Mouse (Mus musculus) embryonic fibroblast, embryonic 13.5 days (primary cell): ENCODE measurements around the gene Cnst. TPM values are rescaled to one million over a fixed set of nuclear protein-coding genes. Genes with fewer than 3 reads are reported as not detected.

Source experiments
- H3K27ac ChIP-seq: 2 replicates; pipeline ENCODE4 v1.5.1; 2012; ENCODE audit warnings: low read length, control low read depth, inconsistent platforms; ENCODE audit not compliant: insufficient read depth
- H3K4me1 ChIP-seq: 2 replicates; pipeline ENCODE4 v1.6.1; 2011; ENCODE audit warnings: low read length; ENCODE audit not compliant: control insufficient read depth, insufficient read depth
- H3K4me3 ChIP-seq: 2 replicates; pipeline ENCODE4 v1.5.1; 2011; ENCODE audit warnings: mild to moderate bottlenecking, control low read depth, low read length; ENCODE audit not compliant: insufficient read depth
- CTCF ChIP-seq: IDR thresholded peaks from 2 replicates; pipeline ENCODE4 v1.5.1; 2011; ENCODE audit warnings: mild to moderate bottlenecking, control low read depth, low read length, moderate library complexity, borderline replicate concordance; ENCODE audit not compliant: insufficient read depth
- POLR2A ChIP-seq: IDR thresholded peaks from 2 replicates; pipeline ENCODE4 v1.6.1; 2011; ENCODE audit warnings: low read depth, mild to moderate bottlenecking, control low read depth, low read length, moderate library complexity
- polyA plus RNA-seq: library from polyadenylated mRNA; stranded (reverse); fragments of >200 nt; gene quantifications from 2 replicates; pipeline ENCODE4 v1.2.4, GENCODE M21; 2011; ENCODE audit warnings: low read depth; ENCODE audit not compliant: missing spikeins, insufficient read length

Gene Cnst
- polyA plus RNA-seq, 1 experiment, result 15.9 TPM

- Histone ChIP-seq H3K27ac (no peak overlapping the region), H3K4me1 (peaks cover 2% of the 10 kb centered on the region; the same call in 1 of the 2 replicates), H3K4me3 (no peak overlapping the region)
- TF ChIP-seq POLR2A (no peak), CTCF (no peak)
Measured at GRCm38 (mm10) chr1:179553197-179553948, 7.2 kb downstream of the Cnst start.

DNA sequence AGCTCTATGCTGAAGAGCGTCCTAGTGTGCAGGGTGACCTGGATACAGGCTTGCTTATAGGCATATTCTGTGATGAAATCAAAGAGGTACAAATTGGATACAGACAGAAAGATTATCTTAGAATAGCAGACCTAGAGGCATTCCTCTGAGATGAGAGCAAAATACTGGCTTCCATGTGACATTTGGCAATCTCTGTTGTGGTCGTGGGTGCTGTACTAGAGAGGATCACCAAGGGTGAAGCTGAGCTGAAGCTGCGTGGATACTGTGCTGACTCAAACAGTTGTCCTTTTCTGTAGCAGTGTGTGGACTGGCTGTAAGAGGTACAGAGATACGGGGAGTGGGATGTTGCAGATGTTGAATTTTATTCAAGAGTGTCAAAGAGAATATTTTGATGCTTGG lies 7.8 kb downstream of the Cnst start:
- no peak overlapping the region for H3K27ac ChIP-seq
- H3K4me3 ChIP-seq, result no peak overlapping the region
- TF ChIP-seq POLR2A, result no peak
- no peak for TF ChIP-seq CTCF
- H3K4me1 ChIP-seq, result peaks cover 2% of the 10 kb centered on the region; the same call in 1 of the 2 replicates

GRCm38 (mm10) chr1:179556921-179557320 lies 10.8 kb downstream of the Cnst start:
- Histone ChIP-seq H3K27ac (no peak overlapping the region), H3K4me1 (peaks cover 5% of the 10 kb centered on the region; the same call in 1 of the 2 replicates), H3K4me3 (no peak overlapping the region)
- TF ChIP-seq CTCF (no peak), POLR2A (no peak)

- Histone ChIP-seq H3K4me1 (peaks cover 3% of the 10 kb centered on the region), H3K4me3 (no peak overlapping the region), H3K27ac (no peak overlapping the region)
- TF ChIP-seq CTCF (no peak), POLR2A (no peak)
Measured at GRCm38 (mm10) chr1:179559446-179560194, 13.4 kb downstream of the Cnst start.

DNA sequence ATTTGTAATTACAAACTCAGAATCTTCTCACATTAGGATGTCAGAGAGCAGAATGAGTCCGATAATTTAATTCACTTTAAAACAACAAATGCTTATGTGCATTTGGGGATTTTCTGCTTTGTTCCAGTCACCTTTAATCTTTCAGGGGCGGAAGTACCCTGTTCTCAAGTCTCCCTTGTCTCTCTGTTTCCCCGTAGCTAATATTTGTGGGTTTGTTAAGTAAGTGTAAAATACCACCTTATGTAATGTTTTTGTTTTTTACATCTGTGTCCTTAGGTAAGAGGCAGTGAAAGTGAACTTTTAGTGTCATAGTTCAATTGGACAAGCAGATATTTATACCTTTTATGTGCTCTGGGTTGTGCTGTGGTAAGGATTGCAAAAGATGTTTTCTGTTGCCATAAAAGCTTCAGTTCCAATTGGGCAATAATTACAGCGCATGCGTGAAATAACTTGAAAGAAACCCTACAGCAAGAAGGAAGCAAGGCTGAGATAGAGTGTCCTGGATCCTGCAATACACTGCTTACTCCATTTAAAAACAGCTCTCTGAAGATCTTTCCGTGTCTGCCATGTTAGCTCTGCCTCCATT lies 14.8 kb downstream of the Cnst start:
- TF ChIP-seq POLR2A, result no peak
- no peak for TF ChIP-seq CTCF
- H3K4me3 ChIP-seq, result no peak overlapping the region

GRCm38 (mm10) chr1:179563211-179563610 lies 17.0 kb downstream of the Cnst start:
- Histone ChIP-seq H3K4me3 (no peak overlapping the region), H3K4me1 (peaks cover 5% of the 10 kb centered on the region), H3K27ac (no peak overlapping the region)
- TF ChIP-seq POLR2A, result no peak
- TF ChIP-seq CTCF, result no peak

More for the DNA sequence above, 14.8 kb downstream of the Cnst start:
- no peak overlapping the region for H3K27ac ChIP-seq
- H3K4me1 ChIP-seq, result peaks cover 3% of the 10 kb centered on the region

GRCm38 (mm10) chr1:179563926-179564325 lies 17.8 kb downstream of the Cnst start:
- TF ChIP-seq POLR2A, result no peak
- TF ChIP-seq CTCF, result no peak
- Histone ChIP-seq H3K27ac (no peak overlapping the region), H3K4me3 (no peak overlapping the region)

GRCm38 (mm10) chr1:179567558-179567957 lies 21.4 kb downstream of the Cnst start:
- H3K27ac ChIP-seq, result no peak overlapping the region; the same call in 1 of the 2 replicates

More at GRCm38 (mm10) chr1:179563926-179564325, 17.8 kb downstream of the Cnst start:
- H3K4me1 ChIP-seq, result peaks cover 9% of the 10 kb centered on the region

GRCm38 (mm10) chr1:179568690-179569398 lies 22.7 kb downstream of the Cnst start:
- no peak overlapping the region for H3K4me3 ChIP-seq
- TF ChIP-seq CTCF, result no peak
- TF ChIP-seq POLR2A, result no peak
- H3K4me1 ChIP-seq, result peaks cover 16% of the 10 kb centered on the region
- peak overlapping the region; percentile 7; the same call in 1 of the 2 replicates for H3K27ac ChIP-seq

More at GRCm38 (mm10) chr1:179567558-179567957, 21.4 kb downstream of the Cnst start:
- TF ChIP-seq CTCF, result no peak
- TF ChIP-seq POLR2A, result no peak
- Histone ChIP-seq H3K4me1 (peaks cover 15% of the 10 kb centered on the region), H3K4me3 (no peak overlapping the region)

DNA sequence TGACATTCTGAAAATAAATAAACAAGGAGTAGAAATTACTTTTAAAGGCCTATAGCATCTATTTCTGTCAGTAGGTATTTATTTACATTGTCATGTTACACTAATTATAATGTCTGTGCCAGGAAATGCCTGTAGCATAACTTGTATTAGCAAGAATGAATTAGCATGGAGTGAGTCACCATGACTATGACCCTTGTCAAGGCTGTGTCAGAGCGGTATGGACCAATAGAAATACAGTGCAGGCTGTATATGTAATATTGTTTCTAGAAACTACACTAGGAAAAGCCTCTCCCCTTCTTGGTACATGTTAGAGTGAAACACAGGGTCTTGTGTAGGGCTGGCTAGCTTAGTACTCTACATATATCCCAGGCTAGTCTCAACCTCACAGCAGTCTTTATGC lies 24.3 kb downstream of the Cnst start:
- TF ChIP-seq CTCF (no peak), POLR2A (no peak)
- Histone ChIP-seq H3K4me3 (no peak overlapping the region), H3K27ac (peak overlapping the region; percentile 80), H3K4me1 (peaks cover 21% of the 10 kb centered on the region)
